Mouse (Mus musculus) macrophage (primary cell): Measurements from ENCODE around the gene Tssc4. TPM values are rescaled to one million over a fixed set of nuclear protein-coding genes. Genes with fewer than 3 reads are reported as not detected.

Source experiments
- H3K27ac ChIP-seq: fragments of 350-480 bp; formaldehyde crosslinking; 2 replicates; pipeline ENCODE4 v1.9.0; 2021
- H3K36me3 ChIP-seq: fragments of 350-480 bp; formaldehyde crosslinking; 2 replicates; pipeline ENCODE4 v1.9.0; 2021; ENCODE audit errors: inconsistent target
- H3K4me3 ChIP-seq: fragments of 350-480 bp; formaldehyde crosslinking; 2 replicates; pipeline ENCODE4 v1.9.0; 2021; ENCODE audit errors: inconsistent target
- H3K79me2 ChIP-seq: fragments of 350-480 bp; formaldehyde crosslinking; 2 replicates; pipeline ENCODE4 v1.9.0; 2021; ENCODE audit errors: inconsistent target
- WGBS: methylation state at CpG from one replicate; pipeline ENCODE4 v1.1.7; 2026; ENCODE audit warnings: inconsistent platforms; ENCODE audit not compliant: missing documents; 5-methylcytosine and 5-hydroxymethylcytosine counted together
- polyA plus RNA-seq: library from polyadenylated mRNA; stranded (reverse); fragments of 250-400 nt; gene quantifications from 3 replicates; pipeline ENCODE4 v1.2.4, GENCODE M21; 2018; ENCODE audit warnings: inconsistent platforms

Tssc4 gene
- polyA plus RNA-seq, 1 experiment from 2014 or later, result 11.1 TPM

DNA sequence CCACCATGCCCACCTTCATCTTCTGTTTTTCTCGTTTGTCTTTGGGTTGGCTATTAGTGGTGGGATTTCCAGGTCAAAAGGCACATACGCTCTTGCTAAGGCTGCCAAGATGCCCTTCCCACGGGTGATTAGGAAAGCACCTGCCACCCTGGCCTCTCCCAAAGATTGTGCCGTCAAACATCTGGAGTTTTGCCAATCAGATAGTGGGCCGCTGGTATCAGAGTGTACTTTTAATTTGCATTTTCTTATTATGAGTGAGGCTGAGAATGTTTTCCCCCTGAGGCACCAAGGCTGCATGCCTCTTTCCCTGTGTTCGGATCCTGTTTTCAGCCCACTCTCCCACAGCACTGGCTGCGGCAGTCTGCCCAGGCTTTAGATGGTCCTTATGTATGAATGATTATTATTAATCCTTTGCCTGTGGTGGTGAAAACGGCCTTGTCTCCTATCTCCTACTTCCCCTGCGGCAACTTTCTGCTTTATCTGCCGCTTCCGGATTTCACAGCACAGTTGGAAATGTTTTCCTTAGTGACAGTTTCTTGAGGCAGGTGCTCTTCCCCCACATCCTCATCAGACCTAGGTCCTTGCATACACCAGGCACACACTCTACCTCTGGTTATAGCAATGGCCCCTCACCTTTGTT lies 36.3 kb downstream of the Tssc4 start:
- H3K79me2 ChIP-seq, result no peaks in the 10 kb centered on the region
- no peak overlapping the region for H3K27ac ChIP-seq

DNA sequence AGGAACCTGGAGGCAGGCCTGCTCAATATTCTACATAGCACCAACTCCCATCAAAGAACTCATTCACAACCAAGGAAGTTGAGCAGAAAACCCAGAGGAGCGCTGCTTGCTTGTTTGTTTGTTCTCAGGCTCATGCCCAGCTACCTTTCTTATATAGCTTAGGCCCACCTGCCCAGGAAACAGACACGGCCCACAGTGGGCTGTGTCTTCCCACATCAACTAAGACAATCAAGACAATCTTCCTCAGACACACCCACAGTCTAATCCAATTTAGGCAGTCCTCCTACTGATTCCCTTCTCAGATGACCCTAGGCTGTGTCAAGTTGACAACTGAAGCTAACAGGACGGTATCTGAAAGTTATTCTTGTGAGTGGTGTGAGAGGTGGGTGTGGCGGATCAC lies 37.0 kb downstream of the Tssc4 start, which contains the start of gene Kcnq1:
TSS of gene Kcnq1 (plus strand) at position 301 of the 400 bp plus-strand sequence.
- Histone ChIP-seq H3K36me3 (no peaks in the 10 kb centered on the region), H3K79me2 (no peaks in the 10 kb centered on the region), H3K27ac (no peak within 1 kb of the TSS), H3K4me3 (no peak within 1 kb of the TSS)
- 88% methylated on average over 3 of the region's 4 CpGs for WGBS

More for the DNA sequence above, 36.3 kb downstream of the Tssc4 start:
- H3K4me3 ChIP-seq, result no peak overlapping the region
- WGBS, result 63% methylated on average over 11 of the region's 11 CpGs
- H3K36me3 ChIP-seq, result no peaks in the 10 kb centered on the region

GRCm38 (mm10) chr7:143106672-143107465 lies 37.8 kb downstream of the Tssc4 start:
- Histone ChIP-seq H3K4me3 (no peak overlapping the region), H3K79me2 (no peaks in the 10 kb centered on the region), H3K36me3 (no peaks in the 10 kb centered on the region), H3K27ac (no peak overlapping the region)
- 6% methylated on average over 51 of the region's 57 CpGs for WGBS

DNA sequence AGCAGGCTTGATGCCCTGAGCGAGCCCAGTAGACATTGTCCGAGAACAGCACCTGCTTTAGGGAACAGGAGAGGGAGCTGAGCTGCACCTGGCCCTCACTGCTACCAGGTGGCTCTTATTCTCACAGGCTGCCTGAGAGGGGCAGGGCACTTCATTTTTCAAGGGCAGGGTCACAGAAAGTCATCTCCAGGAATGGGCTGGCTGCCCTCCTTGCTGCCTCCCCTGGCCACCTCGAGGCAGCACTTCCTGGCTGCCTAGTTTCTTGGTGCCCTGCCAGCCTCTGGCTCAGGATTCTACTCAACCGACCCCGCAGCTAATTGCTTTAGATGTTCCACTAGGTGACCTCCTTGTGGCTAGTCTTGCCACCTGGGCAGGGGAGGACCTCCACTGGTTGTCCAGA lies 39.2 kb downstream of the Tssc4 start:
- WGBS, result 32% methylated on average over 5 of the region's 5 CpGs
- Histone ChIP-seq H3K79me2 (no peaks in the 10 kb centered on the region), H3K27ac (no peak overlapping the region), H3K4me3 (no peak overlapping the region), H3K36me3 (no peaks in the 10 kb centered on the region)

DNA sequence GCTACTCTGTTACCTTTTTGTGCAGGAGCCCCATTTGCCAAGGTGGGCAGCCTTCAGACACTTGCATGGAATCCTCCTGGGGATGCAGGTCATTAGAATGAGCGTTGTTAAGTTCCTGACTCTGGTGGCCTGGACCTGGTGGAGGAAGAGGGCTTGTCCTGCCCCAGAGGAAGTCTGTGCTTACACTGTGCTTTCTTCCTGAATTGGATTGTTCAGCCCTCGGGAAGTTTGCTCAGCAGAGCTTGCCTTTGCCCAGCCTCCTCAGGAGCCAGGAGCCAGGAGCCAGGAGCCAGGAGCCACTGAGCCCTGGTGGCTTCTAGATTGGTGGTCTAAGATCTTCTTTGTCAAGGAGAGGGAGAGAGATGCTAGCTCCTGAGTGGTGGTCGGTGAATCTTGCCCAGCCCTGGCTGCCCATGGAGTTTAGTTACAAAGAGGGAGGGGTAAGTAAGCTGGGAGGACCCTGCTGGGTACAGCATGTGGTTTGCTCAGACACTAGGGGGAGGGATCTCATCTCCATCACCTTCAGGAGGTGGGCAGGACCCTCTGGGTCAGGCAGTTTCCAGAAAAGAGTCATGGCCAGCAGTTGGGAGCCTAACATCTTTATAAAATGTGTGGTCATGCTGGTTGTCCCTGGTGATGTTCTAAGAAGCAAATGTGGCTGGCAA lies 40.1 kb downstream of the Tssc4 start:
- Histone ChIP-seq H3K4me3 (no peak overlapping the region), H3K79me2 (no peaks in the 10 kb centered on the region), H3K27ac (no peak overlapping the region), H3K36me3 (no peaks in the 10 kb centered on the region)
- WGBS, result 20% methylated on average over 3 of the region's 3 CpGs

DNA sequence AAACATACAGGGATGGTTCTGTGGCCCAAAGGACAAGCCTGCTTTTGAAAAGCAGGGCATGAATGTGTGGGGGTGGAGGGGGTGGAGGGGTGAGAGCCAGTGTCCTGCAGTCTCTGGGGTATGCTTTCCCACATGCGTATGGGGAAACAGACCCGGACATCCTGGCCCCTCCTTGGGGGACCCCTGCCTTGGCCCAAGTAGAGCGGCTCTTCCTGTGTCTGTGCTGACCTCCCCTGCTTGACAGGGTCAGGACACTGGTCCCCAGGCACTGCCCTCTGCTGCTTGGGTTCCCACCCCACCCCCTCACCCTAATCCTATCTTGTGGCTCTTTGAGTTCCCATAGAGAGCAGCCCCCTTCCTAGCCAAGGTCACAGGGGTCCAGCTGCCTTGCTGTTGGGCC lies 40.6 kb downstream of the Tssc4 start:
- 41% methylated on average over 3 of the region's 3 CpGs for WGBS
- Histone ChIP-seq H3K36me3 (no peaks in the 10 kb centered on the region), H3K4me3 (no peak overlapping the region), H3K27ac (no peak overlapping the region), H3K79me2 (no peaks in the 10 kb centered on the region)

GRCm38 (mm10) chr7:143110803-143111202 lies 41.8 kb downstream of the Tssc4 start:
- 69% methylated on average over 1 of the region's 1 CpGs for WGBS
- H3K36me3 ChIP-seq, result no peaks in the 10 kb centered on the region
- H3K79me2 ChIP-seq, result no peaks in the 10 kb centered on the region
- H3K27ac ChIP-seq, result no peak overlapping the region
- no peak overlapping the region for H3K4me3 ChIP-seq

DNA sequence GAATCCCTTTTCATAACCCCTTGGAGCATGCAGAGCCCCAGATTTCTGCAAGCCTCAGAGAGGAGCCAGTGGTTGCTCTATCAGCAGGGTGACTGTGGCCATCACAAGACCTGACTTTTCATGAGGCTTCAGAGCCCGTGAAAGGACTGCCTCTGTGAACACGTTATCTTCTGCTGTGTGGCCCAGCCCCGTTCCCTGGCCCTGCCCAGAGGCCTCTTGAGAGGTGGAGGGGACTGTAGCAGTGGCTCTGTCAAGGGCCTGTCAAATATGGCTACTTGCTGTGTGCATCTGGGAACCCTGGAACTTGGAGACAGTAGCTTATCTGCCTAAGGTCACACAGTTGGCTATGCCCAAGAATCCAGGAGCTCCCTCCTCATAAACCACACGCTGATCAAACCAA lies 42.7 kb downstream of the Tssc4 start:
- Histone ChIP-seq H3K79me2 (no peaks in the 10 kb centered on the region), H3K4me3 (no peak overlapping the region), H3K36me3 (no peaks in the 10 kb centered on the region), H3K27ac (no peak overlapping the region)
- 84% methylated on average over 4 of the region's 4 CpGs for WGBS

- no peaks in the 10 kb centered on the region for H3K79me2 ChIP-seq
- no peak overlapping the region for H3K4me3 ChIP-seq
- H3K36me3 ChIP-seq, result no peaks in the 10 kb centered on the region
- WGBS, result 67% methylated on average over 1 of the region's 1 CpGs
- H3K27ac ChIP-seq, result no peak overlapping the region
These were observed 43.3 kb downstream of the Tssc4 start for GRCm38 (mm10) chr7:143112395-143112794.

DNA sequence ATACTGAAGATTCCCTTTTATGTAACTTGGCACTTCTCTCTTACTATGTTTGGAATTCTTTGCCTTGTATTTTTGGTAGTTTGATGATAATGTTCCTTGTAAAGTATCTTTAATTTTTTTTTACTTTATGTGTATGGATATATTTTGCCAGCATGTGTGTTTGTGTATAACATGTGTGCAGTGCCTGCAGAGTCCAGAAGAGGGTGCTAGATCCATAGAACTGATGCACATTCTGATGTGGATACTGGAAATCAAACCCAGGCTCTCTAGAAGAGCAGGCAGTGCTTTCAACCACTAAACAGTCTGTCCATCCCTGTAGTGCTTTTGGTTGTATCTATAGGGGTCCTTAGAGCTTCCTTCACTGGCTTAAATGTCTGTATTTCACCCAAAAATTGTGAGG lies 45.7 kb downstream of the Tssc4 start:
- Histone ChIP-seq H3K79me2 (no peaks in the 10 kb centered on the region), H3K36me3 (no peaks in the 10 kb centered on the region), H3K4me3 (no peak overlapping the region), H3K27ac (no peak overlapping the region)

- Histone ChIP-seq H3K79me2 (no peaks in the 10 kb centered on the region), H3K27ac (no peak overlapping the region), H3K36me3 (no peaks in the 10 kb centered on the region), H3K4me3 (no peak overlapping the region)
- WGBS, result 72% methylated on average over 5 of the region's 5 CpGs
These were observed 47.5 kb downstream of the Tssc4 start for GRCm38 (mm10) chr7:143116521-143116920.

DNA sequence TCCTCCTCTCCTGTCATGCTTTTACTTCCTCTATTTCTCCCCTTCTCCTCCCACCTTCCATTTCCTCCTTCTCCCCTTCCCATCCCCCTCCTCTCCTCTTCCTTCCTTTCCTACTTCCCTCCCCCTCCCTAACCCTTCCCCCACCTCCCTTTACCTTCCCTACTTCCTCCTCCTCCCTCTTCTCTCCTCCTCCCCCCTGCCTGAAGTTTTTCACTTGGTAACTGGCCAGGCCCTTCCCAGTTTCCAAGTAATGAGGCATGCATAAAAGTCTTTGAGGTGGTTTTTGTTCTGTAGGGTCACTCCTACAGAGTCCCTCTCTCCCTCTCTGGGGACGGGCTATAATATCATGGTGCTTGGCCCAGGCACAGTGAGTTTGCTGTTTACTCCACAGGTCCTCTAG lies 50.4 kb downstream of the Tssc4 start:
- H3K36me3 ChIP-seq, result no peaks in the 10 kb centered on the region
- no peaks in the 10 kb centered on the region for H3K79me2 ChIP-seq
- H3K4me3 ChIP-seq, result no peak overlapping the region
- peak overlapping the region; percentile 14; the same call in 1 of the 2 replicates for H3K27ac ChIP-seq
- WGBS, result 18% methylated on average over 1 of the region's 1 CpGs

DNA sequence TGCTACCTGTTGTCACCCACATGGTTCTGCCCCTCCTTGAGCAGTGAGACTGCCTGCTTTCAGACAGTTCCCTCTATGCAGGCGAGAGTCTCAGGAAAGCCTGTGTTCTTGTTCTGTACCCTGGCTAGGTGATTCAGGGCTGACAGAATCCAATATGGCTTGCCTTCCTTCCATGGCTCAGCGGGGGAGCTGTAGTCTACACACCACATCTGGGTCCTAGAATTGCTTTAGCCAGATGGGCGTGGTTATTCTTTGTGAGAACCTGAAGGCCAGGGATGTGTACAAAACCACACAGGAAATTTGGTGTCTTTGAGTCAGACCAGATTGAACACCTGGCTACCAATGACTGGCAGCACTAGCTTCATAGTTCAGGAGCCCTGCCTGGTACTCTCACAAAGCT lies 50.8 kb downstream of the Tssc4 start:
- Histone ChIP-seq H3K27ac (peak overlapping the region; percentile 14; the same call in 1 of the 2 replicates), H3K4me3 (no peak overlapping the region), H3K36me3 (no peaks in the 10 kb centered on the region), H3K79me2 (no peaks in the 10 kb centered on the region)
- WGBS, result 48% methylated on average over 3 of the region's 3 CpGs
